Mouse (Mus musculus): Measurements from ENCODE around the gene Grk6.

Gene Grk6

GRCm38 (mm10) chr13:55487578-55488498 is 43.0 kb downstream of the Grk6 start, which contains the start of gene Dbn1:
Gene Dbn1 (minus strand): TSS chr13:55488111.
- peak; percentile 87 for DNase-seq

- DNase-seq: no peak
Measured at GRCm38 (mm10) chr13:55494257-55494656, 49.4 kb downstream of the Grk6 start.

GRCm38 (mm10) chr13:55494883-55495621 is 50.2 kb downstream of the Grk6 start:
- DNase-seq: no peak

GRCm38 (mm10) chr13:55495702-55496101 is 50.8 kb downstream of the Grk6 start:
- peak; percentile 43 for DNase-seq

- no peak for DNase-seq
Measured at GRCm38 (mm10) chr13:55496661-55497060, 51.8 kb downstream of the Grk6 start.

GRCm38 (mm10) chr13:55498906-55499305 is 54.0 kb downstream of the Grk6 start:
- no peak for DNase-seq

GRCm38 (mm10) chr13:55500575-55500974 is 55.7 kb downstream of the Grk6 start:
- no peak for DNase-seq

GRCm38 (mm10) chr13:55502405-55502804 is 57.5 kb downstream of the Grk6 start:
- DNase-seq: no peak

GRCm38 (mm10) chr13:55504390-55504789 is 59.5 kb downstream of the Grk6 start:
- no peak for DNase-seq

GRCm38 (mm10) chr13:55505810-55506209 is 60.9 kb downstream of the Grk6 start:
- DNase-seq: no peak

GRCm38 (mm10) chr13:55506697-55507096 is 61.8 kb downstream of the Grk6 start:
- DNase-seq: no peak

- DNase-seq: peak; percentile 32
Measured at GRCm38 (mm10) chr13:55507877-55508276, 63.0 kb downstream of the Grk6 start.

- no peak for DNase-seq
Measured at GRCm38 (mm10) chr13:55508531-55508930, 63.7 kb downstream of the Grk6 start.

GRCm38 (mm10) chr13:55510332-55510667 is 65.4 kb downstream of the Grk6 start:
- DNase-seq: no peak
